Mouse (Mus musculus) MN1 (cell line): ENCODE measurements around the gene Ccnjl.
A peak's percentile ranks its signal among the peaks of the same experiment; 100 is the strongest.

Experiments
- DNase-seq: peaks from one replicate; pipeline ENCODE4 v3.0.0-alpha.2; 2016; ENCODE audit warnings: low spot score

The Ccnjl gene

DNA sequence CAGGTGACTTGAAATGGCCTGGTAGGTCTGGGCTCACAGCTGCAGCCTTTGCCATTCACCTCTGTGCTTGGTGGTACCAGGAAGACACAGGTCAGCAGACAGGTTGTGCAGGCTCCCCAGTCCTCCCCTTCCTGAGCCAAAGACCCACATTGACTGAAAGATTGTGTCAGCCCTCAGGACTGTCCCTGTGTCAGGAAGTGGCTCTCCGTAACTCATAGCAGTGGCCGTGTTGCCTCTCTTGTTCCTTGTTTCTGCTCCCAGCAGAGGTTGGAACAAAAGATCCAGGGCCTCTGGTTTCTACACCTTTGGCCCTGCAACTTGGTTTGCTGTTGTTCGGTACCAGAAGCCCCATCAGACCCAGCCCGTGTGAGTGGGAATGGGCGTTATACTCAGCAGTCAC, 40.6 kb downstream of the Ccnjl start:
- DNase-seq: no peak

GRCm38 (mm10) chr11:43569595-43569994, 41.0 kb downstream of the Ccnjl start:
- DNase-seq: peak; percentile 90

DNA sequence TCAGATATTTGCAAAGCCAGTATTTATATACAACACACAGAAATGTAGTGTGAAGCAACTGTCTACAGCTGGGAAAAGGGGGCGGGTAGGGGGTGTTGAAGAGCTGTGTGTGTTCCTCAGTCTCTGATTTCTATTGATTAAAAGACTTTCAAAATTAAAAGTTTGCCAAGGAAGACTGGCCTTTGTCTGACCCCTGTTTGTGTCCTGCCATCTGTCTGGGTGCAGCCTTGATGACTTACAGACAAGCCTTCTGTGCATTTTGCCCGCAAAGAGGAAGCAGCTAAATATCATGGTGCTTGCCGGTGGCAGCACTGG, 46.4 kb downstream of the Ccnjl start:
- no peak for DNase-seq

DNA sequence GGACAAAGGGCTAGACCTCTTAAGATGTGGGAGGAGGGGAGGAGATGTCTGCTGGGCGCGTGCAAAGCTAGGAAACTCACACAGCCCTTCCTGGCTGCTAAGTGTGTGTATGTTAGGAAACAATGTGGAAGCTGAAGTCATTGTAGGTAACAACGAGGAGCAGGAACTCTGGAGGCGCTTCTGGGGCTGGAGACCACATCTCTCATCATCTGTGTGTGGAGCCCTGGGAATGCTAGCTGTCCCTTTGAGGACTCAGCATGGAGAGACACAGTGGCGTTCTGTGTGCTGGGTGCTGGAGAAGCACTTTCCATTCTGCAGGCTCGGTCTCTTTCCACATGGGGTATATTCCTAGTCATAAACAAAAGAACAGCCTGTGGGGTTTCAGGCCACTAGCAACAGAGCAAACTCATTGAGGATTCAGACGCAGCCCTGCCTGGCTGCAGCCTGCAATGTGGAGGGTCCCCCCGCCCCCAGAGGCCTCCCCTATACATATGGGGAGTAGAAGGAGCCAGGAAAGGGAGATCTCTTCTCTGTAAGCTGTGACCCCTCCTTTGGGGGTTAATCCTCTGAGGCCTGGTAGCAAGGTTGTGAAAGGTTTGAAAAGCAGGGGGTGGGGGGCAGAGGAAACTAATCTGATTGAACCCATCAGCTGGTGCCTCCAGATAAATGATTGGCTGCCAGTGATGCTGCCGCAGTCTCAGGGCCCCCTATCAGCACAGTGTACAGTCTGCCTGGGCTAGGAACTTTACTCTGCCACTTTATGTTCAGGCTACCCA, 47.0 kb downstream of the Ccnjl start:
- DNase-seq: no peak

DNA sequence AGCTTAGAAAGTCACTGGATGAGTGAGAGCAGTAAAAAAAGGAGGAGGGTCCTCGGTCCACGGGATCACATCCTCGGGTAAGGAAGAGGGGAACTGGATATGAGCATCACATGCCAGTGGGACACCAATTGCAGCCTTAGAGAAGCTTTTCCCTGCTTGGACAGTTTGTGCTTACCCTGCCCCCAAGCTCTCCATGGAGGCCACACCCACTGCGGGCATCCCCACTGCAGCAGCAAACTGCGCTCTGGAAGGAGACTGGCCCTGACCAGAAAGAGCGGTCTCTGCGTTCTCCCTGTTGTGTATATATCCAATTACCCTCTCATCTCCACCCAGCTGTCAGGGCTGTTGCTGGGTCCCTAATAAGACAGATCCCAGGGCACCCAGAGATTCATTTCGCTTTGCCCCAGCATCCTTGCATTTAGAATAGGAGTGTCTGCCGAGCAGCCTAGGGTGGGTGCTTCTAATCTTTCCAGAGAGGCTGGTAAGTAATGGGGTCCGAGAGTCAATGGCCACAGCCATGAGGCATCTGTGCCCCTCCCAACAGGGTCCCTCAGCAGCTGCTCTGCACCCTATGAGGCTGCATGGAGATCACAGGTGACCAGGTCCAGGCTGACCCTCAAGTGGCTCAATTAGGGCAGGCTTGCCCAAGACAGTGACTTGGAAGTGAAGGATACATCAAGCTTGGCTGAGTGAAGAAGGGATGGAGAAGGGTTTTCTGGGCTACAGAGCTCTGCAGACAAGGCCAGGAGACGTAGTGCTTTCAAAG, 49.3 kb downstream of the Ccnjl start:
- peak; percentile 87 for DNase-seq

GRCm38 (mm10) chr11:43585211-43586005, 56.8 kb downstream of the Ccnjl start:
- no peak for DNase-seq

GRCm38 (mm10) chr11:43586324-43587090, 57.9 kb downstream of the Ccnjl start, which contains the start of gene 4933415A04Rik:
TSS of gene 4933415A04Rik (plus strand) at chr11:43587040.
- DNase-seq: peak; percentile 85

DNA sequence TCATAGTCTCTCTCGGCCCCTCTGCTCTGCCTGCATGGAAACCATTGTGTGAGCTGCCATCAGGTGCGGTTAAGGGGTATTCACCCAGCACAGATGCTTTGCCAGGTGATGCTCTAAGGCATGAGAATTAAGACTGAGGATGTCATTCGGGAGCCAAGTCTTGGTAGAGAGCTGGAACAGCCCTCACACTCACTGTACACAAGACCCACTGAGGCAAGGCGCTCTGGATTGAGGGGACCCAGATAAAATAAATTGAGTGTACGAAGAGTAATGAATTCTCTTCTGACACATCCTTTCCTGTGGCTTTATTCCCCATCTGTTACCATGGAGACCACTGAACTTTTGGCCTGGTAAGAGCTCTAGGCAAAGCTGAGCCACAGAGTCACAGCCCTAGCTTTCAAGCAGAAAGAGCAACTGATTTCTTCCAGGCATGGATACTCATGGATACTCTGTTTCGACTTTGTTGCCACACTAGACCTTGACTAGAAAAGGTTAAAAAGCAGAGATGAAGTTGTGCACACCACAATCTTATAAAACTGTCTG, 61.0 kb downstream of the Ccnjl start:
- no peak for DNase-seq

DNA sequence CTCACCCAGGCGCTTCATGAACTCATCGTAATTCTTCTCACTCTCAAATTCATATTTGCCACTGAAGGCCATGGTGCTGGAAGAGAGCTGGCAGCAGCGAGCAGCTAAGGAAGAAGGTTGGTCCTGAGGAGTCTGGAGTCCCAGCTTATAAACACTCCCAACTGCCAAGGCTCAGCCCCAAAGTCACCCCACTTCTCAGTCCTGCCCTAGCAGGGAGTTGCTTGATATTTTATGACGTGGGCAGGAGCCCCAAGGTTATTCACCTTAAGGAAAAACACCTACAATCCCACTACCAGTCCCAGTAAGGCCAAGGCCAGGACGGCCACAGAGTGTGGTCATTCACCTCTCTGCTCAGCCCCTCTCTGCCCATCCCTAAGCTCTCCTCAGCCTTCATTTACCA, 72.9 kb downstream of the Ccnjl start, which contains the start of gene Fabp6:
Gene Fabp6, minus strand, starts transcription at position 101 of the 400 bp plus-strand sequence.
- no peak for DNase-seq

DNA sequence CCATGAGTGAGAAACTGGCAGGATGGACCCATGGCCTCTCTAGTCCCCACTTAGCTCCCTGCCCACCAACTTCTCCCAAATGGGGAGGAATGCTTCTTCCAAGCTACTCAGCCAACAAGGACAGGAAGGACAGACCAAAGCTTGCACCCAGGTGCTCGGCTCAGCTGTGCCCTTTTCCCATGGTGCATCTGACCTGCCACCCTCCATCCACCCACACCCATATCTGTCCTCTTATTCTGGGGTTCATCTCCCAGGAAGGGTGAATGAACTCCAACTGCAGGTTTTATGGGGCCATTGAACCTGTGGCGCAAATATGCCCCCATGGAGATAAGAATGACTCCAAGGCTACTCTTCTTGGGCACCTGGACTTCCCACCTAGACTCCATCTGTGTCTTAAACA, 75.6 kb downstream of the Ccnjl start:
- DNase-seq: no peak

- no peak for DNase-seq
Observed at GRCm38 (mm10) chr11:43604891-43605290, 76.3 kb downstream of the Ccnjl start.

DNA sequence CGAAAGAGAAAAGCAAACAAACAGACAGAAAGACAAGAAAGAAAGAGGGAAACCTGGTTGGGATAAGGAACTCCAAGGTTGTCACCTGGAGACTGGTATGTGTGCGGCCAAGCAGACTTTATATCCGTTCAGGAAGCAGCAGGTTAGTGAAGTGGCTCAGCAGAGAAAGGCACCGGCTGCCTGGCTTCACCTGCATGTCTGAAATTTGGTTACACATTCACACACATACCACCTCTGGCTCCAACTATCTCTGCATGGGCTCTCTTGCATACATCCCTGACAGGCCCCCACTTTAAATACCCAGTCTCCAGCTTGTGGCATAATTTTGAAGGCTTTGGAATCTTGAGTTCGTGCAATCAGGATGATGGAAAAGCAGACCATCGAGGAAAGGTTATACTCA, 77.3 kb downstream of the Ccnjl start:
- no peak for DNase-seq

DNA sequence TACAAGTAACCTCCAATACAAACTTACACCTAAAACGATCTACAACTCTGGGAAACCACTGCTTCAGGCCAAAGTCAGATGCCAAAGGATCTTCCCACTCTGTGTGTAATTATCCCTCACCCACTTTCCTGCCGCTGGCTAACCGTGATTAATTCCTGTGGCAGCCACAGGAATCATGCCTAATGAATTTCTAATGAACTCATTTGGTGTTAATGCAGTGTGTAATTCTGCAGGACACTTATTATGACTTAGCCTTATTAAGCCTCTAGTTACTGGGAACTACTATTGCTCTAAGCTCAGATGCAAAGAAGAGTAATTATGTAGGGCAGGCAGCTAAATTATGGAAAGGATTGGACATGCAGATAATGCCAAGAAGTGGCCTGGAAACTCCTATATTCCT, 79.9 kb downstream of the Ccnjl start:
- DNase-seq: no peak

GRCm38 (mm10) chr11:43610006-43610661, 81.5 kb downstream of the Ccnjl start:
- no peak for DNase-seq

DNA sequence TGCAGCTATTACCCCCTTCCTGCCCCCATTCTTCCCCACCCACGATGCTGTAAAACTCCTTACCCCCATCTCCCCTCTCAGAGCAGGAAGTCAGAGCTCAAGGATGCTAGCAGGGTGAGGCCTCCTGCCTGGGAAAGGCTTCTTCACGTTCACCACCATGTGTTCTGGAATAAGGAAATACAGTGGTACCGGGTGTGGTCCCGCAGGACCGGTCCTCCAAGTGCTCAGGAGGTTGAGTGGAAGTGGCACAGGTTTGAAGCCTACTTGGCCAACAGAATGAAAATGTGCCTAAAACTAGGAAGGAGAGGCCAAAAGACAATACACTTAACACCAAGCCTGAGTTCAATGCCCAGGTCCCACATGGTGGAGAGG, 82.1 kb downstream of the Ccnjl start:
- DNase-seq: no peak

- peak; percentile 93 for DNase-seq
Observed at GRCm38 (mm10) chr11:43612834-43613488, 84.4 kb downstream of the Ccnjl start.

- DNase-seq: peak; percentile 49
Observed at GRCm38 (mm10) chr11:43617924-43618323, 89.3 kb downstream of the Ccnjl start.

DNA sequence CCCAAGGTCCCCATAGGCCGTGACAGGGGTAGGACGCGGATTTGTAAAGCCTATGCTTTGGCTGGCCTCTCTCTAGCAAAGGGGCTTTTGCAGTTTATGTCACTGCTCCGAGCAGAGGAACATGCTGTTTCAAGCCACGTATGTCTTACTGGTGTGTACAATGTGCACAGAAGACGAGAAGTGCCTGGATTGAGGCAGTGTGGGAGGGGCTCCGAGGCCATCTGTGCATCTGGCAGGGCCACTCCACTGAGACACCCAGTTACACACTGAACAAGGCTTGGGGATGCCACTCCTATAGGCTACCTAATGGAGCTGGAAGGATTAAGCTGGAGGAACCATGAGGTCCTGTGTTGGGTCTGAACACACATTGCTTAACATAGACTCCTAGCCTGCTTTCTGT, 89.8 kb downstream of the Ccnjl start:
- DNase-seq: peak; percentile 65

- no peak for DNase-seq
Observed at GRCm38 (mm10) chr11:43621769-43622168, 93.2 kb downstream of the Ccnjl start.

DNA sequence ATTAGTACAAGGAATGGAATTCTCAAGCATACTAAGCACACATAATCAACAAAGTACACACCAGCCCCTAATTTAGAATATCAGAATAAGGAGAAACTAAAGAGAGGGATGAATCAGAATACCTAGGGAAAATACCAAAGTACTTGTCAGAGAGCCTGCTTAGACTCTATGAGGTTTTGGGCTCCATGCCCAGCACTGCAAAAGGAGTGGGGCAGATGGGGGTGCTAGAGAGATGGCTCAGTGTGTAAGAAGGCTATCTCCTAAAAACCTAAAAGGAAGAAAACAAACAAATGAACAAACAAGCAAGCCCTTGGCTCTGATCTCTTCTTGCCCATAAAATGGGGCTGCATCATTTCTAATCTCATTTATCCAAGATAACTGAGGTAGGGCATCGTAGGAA, 95.8 kb downstream of the Ccnjl start:
- DNase-seq: peak; percentile 39
